Mouse (Mus musculus) embryonic facial prominence, embryonic 11.5 days (tissue): ENCODE measurements around the gene Cyp1b1. TPM values are rescaled to one million over a fixed set of nuclear protein-coding genes. Genes with fewer than 3 reads are reported as not detected.

Source experiments
- ATAC-seq: fragments of 200-750 bp; cut with Nextera tagmentation; replicated peaks from 2 replicates; pipeline ENCODE4 v1.8.0; 2017; ENCODE audit warnings: low read depth; ENCODE audit not compliant: insufficient number of reproducible peaks, low FRiP score, low TSS enrichment
- DNase-seq: peaks from one replicate; pipeline ENCODE4 v3.0.0-alpha.2; 2015; ENCODE audit warnings: low spot score
- H3K27ac ChIP-seq: fragments of 300-500 bp; sonication (generic); replicated peaks from 2 replicates; pipeline ENCODE4 v1.5.1; 2014; ENCODE audit warnings: mild to moderate bottlenecking, low read depth, low read length, control low read depth
- H3K27me3 ChIP-seq: fragments of 300-500 bp; sonication (generic); 2 replicates; pipeline ENCODE4 v1.6.1; 2014; ENCODE audit warnings: mild to moderate bottlenecking, low read length, moderate library complexity, mixed read lengths; ENCODE audit not compliant: control insufficient read depth, insufficient read depth
- H3K36me3 ChIP-seq: fragments of 300-500 bp; sonication (generic); replicated peaks from 2 replicates; pipeline ENCODE4 v1.6.1; 2014; ENCODE audit warnings: low read depth, mild to moderate bottlenecking, low read length, moderate library complexity, mixed read lengths; ENCODE audit not compliant: control insufficient read depth, insufficient read depth
- H3K4me1 ChIP-seq: fragments of 300-500 bp; sonication (generic); 2 replicates; pipeline ENCODE4 v1.6.1; 2014; ENCODE audit warnings: low read length, mixed read lengths; ENCODE audit not compliant: control insufficient read depth, insufficient read depth
- H3K4me2 ChIP-seq: fragments of 300-500 bp; sonication (generic); 2 replicates; pipeline ENCODE4 v1.6.1; 2014; ENCODE audit warnings: low read depth, mild to moderate bottlenecking, control low read depth, low read length, moderate library complexity
- H3K4me3 ChIP-seq: fragments of 300-500 bp; sonication (generic); 2 replicates; pipeline ENCODE4 v1.5.1; 2014; ENCODE audit warnings: low read depth, low read length, control low read depth
- H3K9ac ChIP-seq: fragments of 300-500 bp; sonication (generic); replicated peaks from 2 replicates; pipeline ENCODE4 v1.6.1; 2014; ENCODE audit warnings: mild to moderate bottlenecking, control low read depth, low read length
- H3K9me3 ChIP-seq: fragments of 300-500 bp; sonication (generic); replicated peaks from 2 replicates; pipeline ENCODE4 v1.6.1; 2016; ENCODE audit warnings: mild to moderate bottlenecking, low read length, inconsistent platforms, mixed read lengths; ENCODE audit not compliant: control insufficient read depth
- WGBS: fragments of 180-500 bp; shearing (Covaris S2); extraction: QIAGEN DNeasy Blood & Tissue Kit; methylation state at CpG from one replicate; pipeline ENCODE4 v1.1.7; 2014; 5-methylcytosine and 5-hydroxymethylcytosine counted together
- polyA plus RNA-seq: library from polyadenylated mRNA; unstranded; fragments of >200 nt; fragmentation: Nextera tagmentation; extraction: Ambion mirVana; gene quantifications from 2 replicates; pipeline ENCODE4 v1.2.1, GENCODE M21; 2014

Gene Cyp1b1
- polyA plus RNA-seq, 1 experiment from 2014 or later: 7.2 TPM

DNA sequence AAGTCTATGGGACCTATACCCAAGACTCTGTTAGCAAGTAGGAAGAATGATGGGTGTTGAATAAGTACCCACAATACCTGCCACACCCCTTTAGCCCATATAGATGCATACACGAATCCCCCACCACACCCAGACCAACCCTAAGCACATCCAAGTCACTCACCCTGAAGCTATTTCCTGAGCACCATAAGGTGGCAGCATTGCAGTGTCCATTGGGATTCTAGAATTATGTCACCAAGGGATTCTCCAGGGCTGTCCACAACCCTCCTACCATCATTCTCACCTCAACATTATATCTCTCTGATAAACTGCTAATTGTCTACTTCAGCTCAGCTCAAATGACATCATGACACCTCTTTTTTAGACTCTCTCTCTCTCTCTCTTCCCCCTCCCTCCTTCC is 15.7 kb downstream of the Cyp1b1 start:
- DNase-seq (no peak), ATAC-seq (no peak)
- no peak overlapping the region for H3K4me3 ChIP-seq
- no peaks in the 10 kb centered on the region for H3K27me3 ChIP-seq
- WGBS: 33% methylated on average over 1 of the region's 1 CpGs
- no peaks in the 10 kb centered on the region for H3K36me3 ChIP-seq
- no peak overlapping the region for H3K27ac ChIP-seq
- no peaks in the 10 kb centered on the region for H3K4me1 ChIP-seq
- H3K4me2 ChIP-seq: no peak overlapping the region
- H3K9me3 ChIP-seq: no peaks in the 10 kb centered on the region
- no peak overlapping the region for H3K9ac ChIP-seq

GRCm38 (mm10) chr17:79695541-79695940 is 19.3 kb downstream of the Cyp1b1 start:
- Histone ChIP-seq H3K27me3 (no peaks in the 10 kb centered on the region), H3K27ac (no peak overlapping the region), H3K4me3 (no peak overlapping the region), H3K36me3 (no peaks in the 10 kb centered on the region), H3K9me3 (no peaks in the 10 kb centered on the region), H3K4me1 (no peaks in the 10 kb centered on the region), H3K4me2 (no peak overlapping the region), H3K9ac (no peak overlapping the region)
- ATAC-seq (no peak), DNase-seq (no peak)
- 81% methylated on average over 6 of the region's 6 CpGs for WGBS

DNA sequence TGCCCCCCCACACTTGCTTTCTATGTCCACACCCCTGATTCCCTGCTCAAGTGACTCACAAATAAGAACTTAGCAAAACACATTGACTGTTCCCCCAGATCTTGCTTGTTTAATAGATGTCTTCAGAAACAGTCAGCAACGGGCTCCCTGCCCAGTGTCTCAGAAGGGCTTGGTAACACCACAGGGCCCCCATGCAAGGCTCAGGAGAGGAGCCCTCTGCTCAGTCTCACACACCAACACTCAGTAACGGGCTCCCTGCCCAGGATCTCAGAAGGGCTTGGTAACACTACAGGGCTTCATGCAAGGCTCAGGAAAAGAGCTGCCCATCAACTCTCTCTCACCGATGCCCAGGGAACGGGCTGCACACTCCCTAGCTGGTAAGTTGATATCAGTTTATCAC is 19.8 kb downstream of the Cyp1b1 start:
- no peaks in the 10 kb centered on the region for H3K36me3 ChIP-seq
- DNase-seq (no peak), ATAC-seq (no peak)
- no peaks in the 10 kb centered on the region for H3K4me1 ChIP-seq
- WGBS: 87% methylated on average over 4 of the region's 4 CpGs
- no peak overlapping the region for H3K9ac ChIP-seq
- H3K27me3 ChIP-seq: no peaks in the 10 kb centered on the region
- H3K4me2 ChIP-seq: no peak overlapping the region
- H3K27ac ChIP-seq: no peak overlapping the region
- no peak overlapping the region for H3K4me3 ChIP-seq
- no peaks in the 10 kb centered on the region for H3K9me3 ChIP-seq

DNA sequence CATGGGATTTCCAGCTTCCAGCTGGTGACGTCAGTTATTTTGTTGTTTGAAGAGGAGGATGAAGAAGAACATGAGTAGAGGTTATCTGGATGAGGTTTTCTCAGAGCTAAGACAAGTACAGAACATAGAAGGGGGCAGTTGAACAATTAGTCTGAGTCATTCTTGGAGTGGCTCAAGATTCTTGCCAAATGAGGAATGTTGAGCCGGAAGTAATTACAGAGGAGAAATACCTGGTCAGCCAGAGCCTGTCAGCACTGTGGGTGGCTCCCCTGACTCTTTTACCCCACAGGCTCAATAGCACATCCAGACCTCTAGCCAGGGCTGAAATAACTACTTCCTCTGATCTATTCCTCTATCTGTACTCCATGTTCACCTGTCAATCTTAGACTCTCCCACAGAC is 44.0 kb downstream of the Cyp1b1 start:
- Histone ChIP-seq H3K9me3 (no peaks in the 10 kb centered on the region), H3K27me3 (no peaks in the 10 kb centered on the region), H3K4me2 (no peak overlapping the region), H3K4me3 (no peak overlapping the region), H3K27ac (no peak overlapping the region), H3K4me1 (no peaks in the 10 kb centered on the region), H3K36me3 (no peaks in the 10 kb centered on the region), H3K9ac (no peak overlapping the region)
- 50% methylated on average over 2 of the region's 2 CpGs for WGBS
- DNase-seq (no peak), ATAC-seq (no peak)

GRCm38 (mm10) chr17:79664106-79664417 is 50.8 kb downstream of the Cyp1b1 start:
- no peaks in the 10 kb centered on the region for H3K27me3 ChIP-seq
- no peak overlapping the region for H3K4me3 ChIP-seq
- no peaks in the 10 kb centered on the region for H3K4me1 ChIP-seq
- no peaks in the 10 kb centered on the region for H3K36me3 ChIP-seq
- no peaks in the 10 kb centered on the region for H3K9me3 ChIP-seq
- H3K4me2 ChIP-seq: no peak overlapping the region
- DNase-seq: no peak
- no peak overlapping the region for H3K9ac ChIP-seq
- ATAC-seq: no peak
- H3K27ac ChIP-seq: no peak overlapping the region
- WGBS: 90% methylated on average over 2 of the region's 2 CpGs

- no peak overlapping the region for H3K27ac ChIP-seq
- ATAC-seq (no peak; the same call in 1 of the 2 replicates), DNase-seq (peak; percentile 83)
- H3K9me3 ChIP-seq: no peaks in the 10 kb centered on the region
- H3K36me3 ChIP-seq: no peaks in the 10 kb centered on the region
- 21% methylated on average over 3 of the region's 3 CpGs for WGBS
- no peak overlapping the region for H3K9ac ChIP-seq
- H3K4me1 ChIP-seq: no peaks in the 10 kb centered on the region
- no peak overlapping the region for H3K4me2 ChIP-seq
- no peak overlapping the region for H3K4me3 ChIP-seq
- H3K27me3 ChIP-seq: no peaks in the 10 kb centered on the region
These were observed 51.3 kb downstream of the Cyp1b1 start for GRCm38 (mm10) chr17:79663393-79664105.

DNA sequence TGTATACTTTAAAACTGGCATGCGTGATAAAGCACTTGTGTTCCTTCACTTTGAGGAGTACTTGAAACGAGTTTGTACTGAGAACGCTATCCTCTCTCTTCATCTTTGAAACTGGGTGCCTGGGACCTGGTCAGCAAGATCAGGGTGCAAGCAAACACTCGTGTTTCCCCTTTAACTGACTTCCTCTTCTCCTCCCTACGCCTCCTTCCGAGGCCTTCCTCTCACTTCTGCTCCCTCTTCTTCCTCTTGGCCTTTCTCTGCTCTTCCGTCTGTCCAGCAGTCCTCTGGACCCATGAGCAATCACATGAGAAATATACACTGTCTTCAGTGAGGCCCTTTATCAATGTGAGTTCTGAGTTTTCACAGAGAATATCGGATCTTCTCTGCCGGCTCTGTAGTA is 53.0 kb downstream of the Cyp1b1 start:
- no peak for ATAC-seq
- no peak overlapping the region for H3K4me2 ChIP-seq
- H3K9me3 ChIP-seq: no peaks in the 10 kb centered on the region
- WGBS: 81% methylated on average over 9 of the region's 9 CpGs
- no peaks in the 10 kb centered on the region for H3K36me3 ChIP-seq
- no peak for DNase-seq
- no peak overlapping the region for H3K4me3 ChIP-seq
- H3K9ac ChIP-seq: no peak overlapping the region
- no peaks in the 10 kb centered on the region for H3K27me3 ChIP-seq
- no peak overlapping the region for H3K27ac ChIP-seq
- no peaks in the 10 kb centered on the region for H3K4me1 ChIP-seq

DNA sequence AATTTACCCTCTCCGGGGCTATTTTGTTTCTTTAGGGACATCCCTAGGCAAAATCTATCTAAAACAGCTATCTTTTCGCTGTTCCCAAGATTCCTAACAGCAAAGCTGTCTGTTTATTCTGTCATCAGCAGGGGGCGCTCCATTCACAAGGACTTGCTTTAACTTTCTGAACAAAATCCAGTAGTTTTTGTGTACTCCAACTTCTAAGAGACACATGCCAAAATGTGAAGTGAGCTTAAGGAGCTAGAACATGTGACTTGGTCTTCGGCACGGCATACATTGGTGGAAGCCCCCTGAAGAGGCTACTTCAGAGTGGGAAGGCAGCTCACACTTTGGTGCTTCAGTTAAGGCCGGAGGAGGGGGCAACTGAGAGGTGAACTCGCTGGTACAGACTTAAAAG is 53.5 kb downstream of the Cyp1b1 start:
- H3K9ac ChIP-seq: no peak overlapping the region
- H3K27ac ChIP-seq: no peak overlapping the region
- no peaks in the 10 kb centered on the region for H3K36me3 ChIP-seq
- no peak for ATAC-seq
- WGBS: 47% methylated on average over 7 of the region's 7 CpGs
- H3K4me1 ChIP-seq: no peaks in the 10 kb centered on the region
- no peak overlapping the region for H3K4me3 ChIP-seq
- no peaks in the 10 kb centered on the region for H3K9me3 ChIP-seq
- no peak overlapping the region for H3K4me2 ChIP-seq
- DNase-seq: peak; percentile 85
- no peaks in the 10 kb centered on the region for H3K27me3 ChIP-seq
